Mouse (Mus musculus): ENCODE results near the gene AU022751.
"Not testable (repeated sequence)": the region's sequence is repeated elsewhere in the genome, so short reads cannot be mapped to it uniquely, and the experiment has no call there.

The AU022751 gene

GRCm38 (mm10) chrX:6082954-6083680 is at the start of gene AU022751:
TSS of gene AU022751 (minus strand) at chrX:6083419.
- DNase-seq (ENCODE audit: low spot score in 2 of 2), result no peak

- DNase-seq (ENCODE audit: low spot score in 2 of 2), result no peak
Measured at GRCm38 (mm10) chrX:6091996-6092757, 9.0 kb upstream of the AU022751 start.

GRCm38 (mm10) chrX:6091547-6091946 is 8.3 kb upstream of the AU022751 start:
- DNase-seq (ENCODE audit: low spot score in 2 of 2), result no peak

- DNase-seq (ENCODE audit: low spot score in 2 of 2), result no peak
Measured at GRCm38 (mm10) chrX:6061563-6061962, 21.7 kb downstream of the AU022751 start.

GRCm38 (mm10) chrX:6047936-6048614 is 35.1 kb downstream of the AU022751 start:
- DNase-seq (ENCODE audit: low spot score in 2 of 2), result not testable (repeated sequence)

- not testable (repeated sequence) for DNase-seq (ENCODE audit: low spot score in 2 of 2)
Measured at GRCm38 (mm10) chrX:6047066-6047935, 35.9 kb downstream of the AU022751 start, which contains the start of gene Nudt11. TSS of gene Nudt11 (plus strand) at chrX:6047453.
